ENCODE assay signal across 12 mouse cellular contexts in the genomic region with DNA sequence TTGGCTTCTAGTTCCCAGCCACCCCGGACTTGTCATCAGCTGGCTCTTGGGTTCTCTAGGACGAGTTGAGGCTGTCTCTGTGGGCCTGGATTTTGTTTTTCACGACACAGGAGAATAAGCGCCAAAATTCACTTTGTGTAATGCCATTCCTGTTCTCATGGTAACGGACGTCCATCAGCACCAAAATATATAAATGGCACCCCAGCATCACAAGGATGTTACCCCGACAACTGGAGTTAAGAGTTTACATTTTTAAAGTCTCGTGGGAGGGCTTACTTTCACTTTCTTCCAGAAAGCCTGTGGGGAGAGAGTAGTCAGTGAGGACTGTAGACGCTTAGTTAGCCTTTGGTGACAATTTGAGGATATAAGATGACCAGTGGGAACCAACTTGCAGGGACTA.
"Had no signal": no experiment of that assay in that cellular context is flagged by ENCODE, and none has a peak within 500 bp of the region (broad histone marks: within the 10 kb centered on the region; RNA-seq: fewer than 3 reads in every experiment).

No protein-coding gene starts in this region.

- ATAC-seq: liver, postnatal 0 days had no signal

- H3K27me3 ChIP-seq: limb, embryonic 12.5 days; liver, embryonic 13.5 days; lung, embryonic 15.5 days; neural tube, embryonic 12.5 days; stomach, embryonic 15.5 days had no signal

- H3K4me3 ChIP-seq: limb, embryonic 12.5 days; liver, embryonic 13.5 days; lung, embryonic 15.5 days; midbrain, embryonic 10.5 days; neural tube, embryonic 12.5 days; stomach, embryonic 15.5 days had no signal

- H3K4me1 ChIP-seq: limb, embryonic 12.5 days; liver, embryonic 13.5 days; lung, embryonic 15.5 days; neural tube, embryonic 12.5 days; stomach, embryonic 15.5 days had no signal

- H3K36me3 ChIP-seq: limb, embryonic 12.5 days; liver, embryonic 13.5 days; lung, embryonic 15.5 days; midbrain, embryonic 10.5 days; neural tube, embryonic 12.5 days; stomach, embryonic 15.5 days had no signal

- H3K9ac ChIP-seq: limb, embryonic 12.5 days; liver, embryonic 13.5 days; liver, postnatal 0 days; lung, embryonic 15.5 days; neural tube, embryonic 12.5 days; stomach, embryonic 15.5 days had no signal

- H3K4me2 ChIP-seq: limb, embryonic 12.5 days; liver, embryonic 13.5 days; lung, embryonic 15.5 days; neural tube, embryonic 12.5 days; stomach, embryonic 15.5 days had no signal

- DNase-seq: kidney, adult 2 months; kidney, postnatal 25 days; liver; liver, embryonic 13.5 days; liver, postnatal 0 days; midbrain, embryonic 14.5 days; thymus, postnatal 36 days had no signal

- H3K9me3 ChIP-seq: limb, embryonic 12.5 days; liver, embryonic 13.5 days; lung, embryonic 15.5 days; neural tube, embryonic 12.5 days; stomach, embryonic 15.5 days had no signal

- H3K27ac ChIP-seq: limb, embryonic 12.5 days; liver, embryonic 13.5 days; lung, embryonic 15.5 days; midbrain, embryonic 10.5 days; neural tube, embryonic 12.5 days; stomach, embryonic 15.5 days had no signal
